Mouse (Mus musculus) gastrocnemius, postnatal 36 days (tissue): ENCODE data around the gene Fcer1g. TPM values are rescaled to one million over a fixed set of nuclear protein-coding genes. Genes with fewer than 3 reads are reported as not detected.

ENCODE experiments used
- DNase-seq, 2 experiments: peaks; one replicate each; pipeline ENCODE4 v3.0.0; 2022
- intact Hi-C: fragments of 180-260 bp; cut with DNase I; formaldehyde crosslinking; loops from one replicate; pipeline ENCODE4 v1.15.1; 2025
- total RNA-seq, 2 experiments: library from RNA; stranded (reverse); gene quantifications; 2 replicates each; pipeline ENCODE4 v1.2.3; 2021

The Fcer1g gene
- total RNA-seq, 2 experiments from 2014 or later: 2.5 to 4.9 TPM

GRCm38 (mm10) chr1:171269848-171270572 lies 35.8 kb upstream of the Fcer1g start, which contains the start of gene B4galt3:
B4galt3 (plus strand) TSS chr1:171270328.
- peak; percentile 93 to 96 for DNase-seq
- intact Hi-C loops: no loop called here

- intact Hi-C loops: no loop called here
- DNase-seq: no peak
Observed at GRCm38 (mm10) chr1:171268341-171268740, 34.2 kb upstream of the Fcer1g start.

- intact Hi-C loops: no loop called here
- no peak for DNase-seq
Observed at GRCm38 (mm10) chr1:171265971-171266744, 32.0 kb upstream of the Fcer1g start.

GRCm38 (mm10) chr1:171263666-171264461 lies 29.7 kb upstream of the Fcer1g start:
- intact Hi-C loops: no loop called here
- DNase-seq: no peak

GRCm38 (mm10) chr1:171263185-171263611 lies 29.0 kb upstream of the Fcer1g start:
- intact Hi-C loops: no loop called here
- no peak for DNase-seq

- peak in 1 of 2 experiments; percentile 59 for DNase-seq
- intact Hi-C loops: no loop called here
Observed at GRCm38 (mm10) chr1:171262594-171263130, 28.5 kb upstream of the Fcer1g start.

- intact Hi-C loops: no loop called here
- no peak for DNase-seq
Observed at GRCm38 (mm10) chr1:171260316-171260715, 26.2 kb upstream of the Fcer1g start.

GRCm38 (mm10) chr1:171258921-171259320 lies 24.8 kb upstream of the Fcer1g start:
- intact Hi-C loops: loop anchor here (5.0 kb wide), 1 partner anchor 142 kb away; no protein-coding TSS in a partner anchor
- DNase-seq: no peak

- intact Hi-C loops: loop anchor here (5.0 kb wide), 1 partner anchor 140 kb away; no protein-coding TSS in a partner anchor
- DNase-seq: no peak
Observed at GRCm38 (mm10) chr1:171257781-171258180, 23.6 kb upstream of the Fcer1g start.

GRCm38 (mm10) chr1:171256937-171257548 lies 22.9 kb upstream of the Fcer1g start:
- DNase-seq: peak; percentile 44 to 55

GRCm38 (mm10) chr1:171256095-171256818 lies 22.1 kb upstream of the Fcer1g start:
- no peak for DNase-seq
- intact Hi-C loops: loop anchor here (5.0 kb wide), 1 partner anchor 139 kb away; no protein-coding TSS in a partner anchor

More at GRCm38 (mm10) chr1:171256937-171257548, 22.9 kb upstream of the Fcer1g start:
- intact Hi-C loops: loop anchor here (5.0 kb wide), 1 partner anchor 140 kb away; no protein-coding TSS in a partner anchor

- intact Hi-C loops: no loop called here
Observed at GRCm38 (mm10) chr1:171252415-171252814, 18.2 kb upstream of the Fcer1g start.

GRCm38 (mm10) chr1:171251594-171252324 lies 17.6 kb upstream of the Fcer1g start:
- intact Hi-C loops: no loop called here
- no peak for DNase-seq

More at GRCm38 (mm10) chr1:171252415-171252814, 18.2 kb upstream of the Fcer1g start:
- no peak for DNase-seq

GRCm38 (mm10) chr1:171250680-171251593 lies 16.8 kb upstream of the Fcer1g start, which contains the start of gene Ndufs2:
Ndufs2 (minus strand) TSS chr1:171251388.
- intact Hi-C loops: no loop called here
- DNase-seq: no peak

GRCm38 (mm10) chr1:171249913-171250600 lies 15.9 kb upstream of the Fcer1g start, which contains the start of gene Adamts4:
Adamts4 (plus strand) TSS chr1:171250421.
- intact Hi-C loops: no loop called here
- peak in 1 of 2 experiments; percentile 37 for DNase-seq
